In genomic region chr10:118056789-118057271, GRCm38 (mm10) we compare ENCODE assay signal across 11 mouse cellular contexts.
A peak's percentile ranks its signal among the peaks of the same experiment; 100 is the strongest.
DNase-seq lines count a peak whose midpoint lies in the region; ATAC-seq lines count a peak whose summit lies in the region.
"Had no signal": no experiment of that assay in that cellular context is flagged by ENCODE, and none has a peak within 500 bp of the region (broad histone marks: within the 10 kb centered on the region; RNA-seq: fewer than 3 reads in every experiment).

No protein-coding gene starts in this region.

- H3K4me1 ChIP-seq in embryonic facial prominence, embryonic 11.5 days (ENCODE audit: control insufficient read depth, insufficient read depth, low read length), result no peaks in the 10 kb centered on the region
- H3K4me1 ChIP-seq in embryonic facial prominence, embryonic 10.5 days, result no peaks in the 10 kb centered on the region

- H3K27ac ChIP-seq in embryonic facial prominence, embryonic 11.5 days (replicated peaks; ENCODE audit: low read depth, low read length), result no peak overlapping the region
- no peak overlapping the region for H3K27ac ChIP-seq in embryonic facial prominence, embryonic 10.5 days (replicated peaks)

- no peaks in the 10 kb centered on the region for H3K9me3 ChIP-seq in embryonic facial prominence, embryonic 11.5 days (replicated peaks; ENCODE audit: control insufficient read depth, low read length)
- no peaks in the 10 kb centered on the region for H3K9me3 ChIP-seq in embryonic facial prominence, embryonic 10.5 days

- no peaks in the 10 kb centered on the region for H3K36me3 ChIP-seq in embryonic facial prominence, embryonic 11.5 days (replicated peaks; ENCODE audit: control insufficient read depth, insufficient read depth, low read depth, low read length)
- H3K36me3 ChIP-seq in embryonic facial prominence, embryonic 10.5 days (replicated peaks), result no peaks in the 10 kb centered on the region

- peak; percentile 11 for DNase-seq in embryonic facial prominence, embryonic 11.5 days (ENCODE audit: low spot score)
- no peak for DNase-seq in embryonic facial prominence, embryonic 10.5 days (ENCODE audit: low spot score)
- DNase-seq in thymus, postnatal 4 days, result peak; percentile 8
- no peak for DNase-seq in thymus, postnatal 25 days
- peak; percentile 21 to 41 for DNase-seq in lung, postnatal 4 days
- no peak for DNase-seq in adipocyte (ENCODE audit: low spot score)
- no peak for DNase-seq in adrenal gland, postnatal 14 days
- DNase-seq: adrenal gland, adult 8-10 months; cerebellum, adult 2 months; heart, adult 18-20 months had no signal

- no peak overlapping the region for H3K4me2 ChIP-seq in embryonic facial prominence, embryonic 11.5 days (ENCODE audit: low read depth, low read length)

- no peak for ATAC-seq in embryonic facial prominence, embryonic 11.5 days (replicated peaks; ENCODE audit: insufficient number of reproducible peaks, low FRiP score, low TSS enrichment, low read depth)
- ATAC-seq in inflammation-experienced regulatory T-cells, adult 6 months, result no peak

- no peaks in the 10 kb centered on the region for H3K27me3 ChIP-seq in embryonic facial prominence, embryonic 11.5 days (ENCODE audit: control insufficient read depth, insufficient read depth, low read length)
- H3K27me3 ChIP-seq in embryonic facial prominence, embryonic 10.5 days (replicated peaks; ENCODE audit: low read depth, poor library complexity, severe bottlenecking), result no peaks in the 10 kb centered on the region; the same call in 1 of the 2 replicates

- WGBS in embryonic facial prominence, embryonic 11.5 days, result 52% methylated on average over 9 of the region's 9 CpGs
- 59% methylated on average over 9 of the region's 9 CpGs for WGBS in embryonic facial prominence, embryonic 10.5 days

- H3K9ac ChIP-seq in embryonic facial prominence, embryonic 11.5 days (replicated peaks; ENCODE audit: low read length), result no peak overlapping the region

- H3K4me3 ChIP-seq in embryonic facial prominence, embryonic 11.5 days (ENCODE audit: low read depth, low read length), result no peak overlapping the region
- H3K4me3 ChIP-seq in embryonic facial prominence, embryonic 10.5 days, result no peak overlapping the region

Comparison
In these comparisons a context has a peak if more than half of its experiments do, and no peak if none do; other contexts are left out.
1. DNase-seq: peak in embryonic facial prominence, embryonic 11.5 days (single experiment), thymus, postnatal 4 days (single experiment) and lung, postnatal 4 days (2 of 2); none in embryonic facial prominence, embryonic 10.5 days (single experiment), thymus, postnatal 25 days (single experiment), adipocyte (single experiment) and adrenal gland, postnatal 14 days (single experiment).